Comparison of ENCODE assay signal across 10 mouse cellular contexts in the genomic region with DNA sequence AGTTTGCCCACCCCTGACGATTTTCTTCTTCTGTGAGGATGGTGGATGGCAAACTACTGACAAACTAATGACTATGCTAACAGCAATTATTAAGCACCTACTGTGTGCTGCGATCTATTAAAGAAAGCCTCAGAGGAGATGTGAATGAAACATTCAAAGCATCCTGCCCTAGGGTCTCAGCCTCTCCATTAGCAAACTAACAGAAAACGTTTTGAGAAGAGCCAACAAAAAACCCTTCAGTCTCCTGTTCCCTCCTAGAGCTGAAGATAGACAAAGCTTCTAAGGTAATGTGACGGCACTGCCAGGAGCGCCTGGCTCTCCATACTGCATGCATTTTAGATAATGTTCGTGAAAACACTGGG.
"Had no signal": no experiment of that assay in that cellular context is flagged by ENCODE, and none has a peak within 500 bp of the region (broad histone marks: within the 10 kb centered on the region; RNA-seq: fewer than 3 reads in every experiment).

No protein-coding gene starts in this region.

- H3K9me3 ChIP-seq: kidney, embryonic 15.5 days; limb, embryonic 13.5 days; midbrain, embryonic 15.5 days; neural tube, embryonic 15.5 days had no signal

- H3K4me1 ChIP-seq: kidney, embryonic 15.5 days; limb, embryonic 13.5 days had no signal

- H3K27ac ChIP-seq: kidney, embryonic 15.5 days; limb, embryonic 13.5 days; liver, embryonic 14.5 days; midbrain, embryonic 15.5 days; neural tube, embryonic 15.5 days had no signal

- H3K4me3 ChIP-seq: kidney, embryonic 15.5 days; limb, embryonic 13.5 days; midbrain, embryonic 15.5 days; neural tube, embryonic 15.5 days had no signal

- DNase-seq: kidney, postnatal 14 days; lung, adult 18-20 months; spleen, adult 18-20 months; thymus, adult 18-20 months; thymus, postnatal 25 days had no signal

- H3K4me2 ChIP-seq: kidney, embryonic 15.5 days; limb, embryonic 13.5 days; midbrain, embryonic 15.5 days; neural tube, embryonic 15.5 days had no signal

- H3K9ac ChIP-seq: kidney, embryonic 15.5 days; limb, embryonic 13.5 days; liver, embryonic 14.5 days; midbrain, embryonic 15.5 days; neural tube, embryonic 15.5 days had no signal

- H3K36me3 ChIP-seq: kidney, embryonic 15.5 days; limb, embryonic 13.5 days; midbrain, embryonic 15.5 days; neural tube, embryonic 15.5 days had no signal
